Mouse (Mus musculus) megakaryocyte, embryonic 14.5 days (primary cell): Measurements from ENCODE around the gene Mthfsd.

Experiments used
- FLI1 ChIP-seq: IDR thresholded peaks from 2 replicates; pipeline ENCODE4 v1.6.1; 2012; ENCODE audit warnings: low read length, inconsistent platforms, mixed read lengths
- GATA1 ChIP-seq: IDR thresholded peaks from 3 replicates; pipeline ENCODE4 v1.6.1; 2012; ENCODE audit warnings: mixed read lengths, low read length, inconsistent platforms, borderline replicate concordance

- TF ChIP-seq GATA1 (no peak), FLI1 (no peak)
Measured at GRCm38 (mm10) chr8:121121704-121122103, 13.5 kb upstream of the Mthfsd start.
